Mouse (Mus musculus): ENCODE measurements at regions not wholly inside any gene's neighbourhood (a gene's known extent, or its start where the extent isn't known, plus 50 kb on each side); places are given as distances from the start of the nearest gene placed in this dataset.

- no peak for DNase-seq (ENCODE audit: low spot score)
Observed at GRCm38 (mm10) chr7:71873817-71874216, 432.6 kb downstream of the Mctp2 start.

- no peak for DNase-seq (ENCODE audit: low spot score)
Observed at GRCm38 (mm10) chr7:71872912-71873311, 433.5 kb downstream of the Mctp2 start.

DNA sequence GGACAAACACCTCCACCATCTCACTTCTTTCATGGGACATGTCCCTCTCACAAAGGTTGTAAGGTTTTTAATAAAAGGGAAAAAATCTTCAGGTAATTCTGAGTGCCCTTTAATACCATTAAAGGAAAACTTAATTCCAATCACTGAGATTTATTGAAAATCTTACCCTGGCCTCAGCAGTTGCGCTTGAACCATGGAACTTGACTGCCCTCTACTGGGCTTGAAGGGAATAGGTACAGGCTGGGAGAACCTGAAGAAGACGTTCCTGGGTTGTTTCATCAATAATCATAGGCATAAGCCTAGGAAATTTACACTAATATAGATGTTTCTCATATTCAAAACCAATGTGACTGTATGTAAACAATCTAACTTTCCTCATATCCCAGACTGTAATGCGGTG lies 439.3 kb downstream of the Mctp2 start:
- peak; percentile 5 for DNase-seq (ENCODE audit: low spot score)

GRCm38 (mm10) chr7:71865371-71866166 lies 440.8 kb downstream of the Mctp2 start:
- peak; percentile 4 for DNase-seq (ENCODE audit: low spot score)

DNA sequence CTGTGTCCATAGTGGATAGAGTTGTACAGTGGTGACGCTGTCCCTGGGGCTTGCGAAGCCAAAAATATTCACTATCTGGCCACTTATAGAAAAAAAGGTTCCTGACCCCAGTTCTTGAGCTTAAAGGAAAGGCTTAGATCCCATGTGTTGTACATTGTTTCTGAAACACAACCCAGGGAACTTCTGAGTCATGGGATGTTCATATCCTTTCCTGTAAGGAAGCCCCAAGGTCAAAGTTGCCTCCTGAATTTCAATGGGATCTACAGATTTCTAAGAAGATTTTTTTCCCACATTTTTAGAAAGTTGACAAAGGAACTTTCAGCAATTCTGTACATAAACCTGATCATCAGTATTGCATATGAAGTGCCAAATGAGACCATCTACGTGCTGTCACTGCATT lies 453.5 kb downstream of the Mctp2 start:
- no peak for DNase-seq (ENCODE audit: low spot score)

GRCm38 (mm10) chr7:71849174-71849573 lies 457.2 kb downstream of the Mctp2 start:
- no peak for DNase-seq (ENCODE audit: low spot score)

GRCm38 (mm10) chr7:71837845-71838244 lies 468.6 kb downstream of the Mctp2 start:
- DNase-seq (ENCODE audit: low spot score), result no peak

GRCm38 (mm10) chr7:71831790-71832525 lies 474.4 kb downstream of the Mctp2 start:
- DNase-seq (ENCODE audit: low spot score), result no peak

DNA sequence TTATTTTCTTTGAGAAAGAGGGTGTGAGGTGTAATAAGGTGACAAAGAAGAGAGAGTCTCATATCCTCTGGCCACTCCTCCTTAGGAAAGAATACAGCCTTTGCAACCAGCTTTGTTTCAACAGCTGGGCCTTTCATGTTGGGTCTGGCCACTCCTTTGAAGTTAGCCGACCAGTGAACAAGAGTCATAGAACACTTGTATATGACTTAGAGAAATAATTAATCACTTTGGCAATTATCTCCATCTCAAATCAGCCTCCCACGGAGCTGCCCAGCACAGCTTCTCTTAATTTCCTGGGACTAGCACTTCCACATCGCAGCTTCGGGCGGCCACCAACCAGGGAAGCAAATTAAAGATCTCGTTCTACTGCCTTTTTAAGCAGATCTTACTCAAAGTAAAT lies 476.8 kb downstream of the Mctp2 start:
- DNase-seq (ENCODE audit: low spot score), result no peak

- DNase-seq (ENCODE audit: low spot score), result no peak
Observed at GRCm38 (mm10) chr7:71816138-71816537, 464.9 kb upstream of the Gm10295 start.

GRCm38 (mm10) chr7:71794201-71794600 lies 442.9 kb upstream of the Gm10295 start:
- DNase-seq (ENCODE audit: low spot score), result no peak

- no peak for DNase-seq (ENCODE audit: low spot score)
Observed at GRCm38 (mm10) chr7:71788401-71788800, 437.1 kb upstream of the Gm10295 start.

GRCm38 (mm10) chr7:71782496-71782895 lies 431.2 kb upstream of the Gm10295 start:
- no peak for DNase-seq (ENCODE audit: low spot score)

DNA sequence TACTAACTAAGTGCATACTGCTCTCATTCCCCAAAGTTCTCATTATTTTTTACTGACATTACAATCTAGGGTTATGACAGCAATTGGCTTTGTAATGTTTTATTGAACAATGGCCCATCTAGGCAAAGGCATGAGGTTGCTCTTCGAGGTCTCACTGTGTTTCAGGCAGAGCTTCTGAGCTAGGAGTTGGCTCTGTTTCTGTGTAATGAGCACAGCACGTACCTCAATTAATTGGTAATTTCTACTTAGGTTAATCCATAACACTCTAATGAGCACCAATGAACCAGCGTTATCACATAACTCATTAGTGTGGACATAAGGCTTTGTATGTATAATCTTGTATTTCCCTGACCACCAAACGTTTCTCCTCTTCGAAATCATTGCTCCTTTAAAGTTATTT lies 398.6 kb upstream of the Gm10295 start:
- DNase-seq (ENCODE audit: low spot score), result no peak

DNA sequence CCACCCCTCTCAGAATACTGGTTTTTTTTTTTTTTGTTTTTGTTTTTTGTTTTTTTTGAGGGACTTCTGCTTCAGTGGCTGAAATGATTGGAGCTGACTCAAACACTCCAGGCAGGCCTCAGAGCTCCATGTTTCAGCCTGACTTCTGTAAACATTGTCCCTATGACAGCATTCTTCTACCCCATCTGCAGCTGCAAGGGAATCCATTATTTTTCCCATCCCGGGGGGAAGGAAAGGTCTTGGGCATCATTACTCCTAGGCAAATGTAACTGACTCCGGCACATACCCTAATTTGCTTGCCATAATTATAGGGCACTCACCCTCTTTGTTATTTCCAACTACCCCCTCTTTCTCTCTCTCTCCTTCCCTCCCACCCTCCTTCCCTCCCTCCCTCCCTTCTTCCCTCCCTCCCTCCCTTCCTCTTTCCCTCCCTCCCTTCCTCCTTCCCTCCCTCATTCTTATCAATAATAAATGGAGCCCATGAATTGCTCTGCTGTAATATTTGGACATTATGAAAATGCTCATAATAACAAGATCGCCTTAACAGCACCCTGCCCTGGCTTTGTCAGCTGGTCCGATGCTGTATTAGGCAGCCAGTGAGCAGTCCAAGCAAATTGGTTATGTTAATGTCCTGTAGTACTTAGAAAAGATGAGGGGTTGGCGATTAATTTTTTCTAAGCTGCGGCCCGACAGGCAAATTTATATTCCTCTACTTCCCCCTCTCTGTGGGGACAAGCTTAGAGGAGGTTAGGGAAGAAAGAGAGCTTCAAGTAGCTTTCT lies 395.0 kb upstream of the Gm10295 start:
- no peak for DNase-seq (ENCODE audit: low spot score)

- DNase-seq (ENCODE audit: low spot score), result no peak
Observed at GRCm38 (mm10) chr7:71728509-71728908, 377.2 kb upstream of the Gm10295 start.

DNA sequence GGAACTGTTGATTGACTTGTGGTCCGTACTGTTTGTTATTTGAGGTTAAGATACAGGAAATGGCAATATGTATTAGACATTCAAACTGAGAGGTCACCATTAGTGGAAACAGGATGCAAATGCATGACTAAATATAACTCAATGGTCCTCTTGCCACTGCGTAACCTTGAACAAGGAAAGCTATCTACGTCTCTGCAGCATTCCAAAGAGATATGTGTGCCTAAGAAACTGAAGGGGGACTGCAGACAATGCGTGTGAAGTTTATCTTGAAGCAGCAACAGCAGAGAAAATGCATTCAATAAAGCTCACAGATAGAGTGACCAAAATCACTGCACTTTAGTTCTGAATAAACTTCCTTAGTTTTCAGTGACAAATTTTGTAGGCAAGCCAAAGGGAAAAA lies 356.9 kb upstream of the Gm10295 start:
- DNase-seq (ENCODE audit: low spot score), result no peak

- no peak for DNase-seq (ENCODE audit: low spot score)
Observed at GRCm38 (mm10) chr7:71706201-71706600, 354.9 kb upstream of the Gm10295 start.

- peak; percentile 19 for DNase-seq (ENCODE audit: low spot score)
Observed at GRCm38 (mm10) chr7:71705426-71706050, 354.3 kb upstream of the Gm10295 start.

DNA sequence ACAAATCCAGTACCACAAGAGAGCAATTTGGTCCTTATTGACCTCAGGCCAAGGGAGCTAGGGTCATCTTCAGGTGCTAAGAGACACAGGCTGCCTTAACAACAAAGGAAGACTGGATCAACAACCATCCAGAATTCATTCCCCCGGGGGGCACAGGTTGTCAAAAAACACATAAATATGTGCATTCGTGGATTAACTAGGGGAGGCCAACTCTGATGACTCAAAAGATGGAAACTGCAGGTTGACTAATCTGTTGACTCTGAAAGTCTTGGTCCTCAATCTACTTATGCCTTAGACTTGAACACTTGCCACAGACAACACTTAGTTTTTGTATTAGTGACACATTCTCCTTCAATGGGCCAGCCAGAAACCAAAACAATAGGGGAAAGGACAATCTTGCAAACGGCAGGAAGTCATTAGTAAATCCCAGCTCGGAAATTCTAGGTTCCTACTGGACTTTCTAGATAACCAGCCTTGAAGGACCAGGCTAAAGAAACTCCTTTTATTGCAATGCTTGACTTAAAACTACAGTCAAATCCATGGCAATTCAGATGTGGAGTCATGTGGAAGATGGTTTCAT lies 353.5 kb upstream of the Gm10295 start:
- no peak for DNase-seq (ENCODE audit: low spot score)
